Mouse (Mus musculus) liver, embryonic 14.5 days (tissue): ENCODE measurements around the gene Hnrnpf.

ENCODE experiments used
- CTCF ChIP-seq: IDR thresholded peaks from 2 replicates; pipeline ENCODE4 v1.5.1; 2016; ENCODE audit warnings: antibody characterized with exemption, low read depth, control low read depth
- EP300 ChIP-seq: IDR thresholded peaks from 2 replicates; pipeline ENCODE4 v1.6.1; 2016; ENCODE audit warnings: antibody characterized with exemption, low read depth

GRCm38 (mm10) chr6:117918043-117918442 is 17.9 kb downstream of the Hnrnpf start:
- TF ChIP-seq CTCF, result no peak
- TF ChIP-seq EP300, result no peak
